Mouse (Mus musculus) liver, adult 2 months (tissue): ENCODE data around the gene Ndufa6.
"Not testable (repeated sequence)": the region's sequence is repeated elsewhere in the genome, so short reads cannot be mapped to it uniquely, and the experiment has no call there.

Experiments used
- CTCF ChIP-seq: fragments of 200-500 bp; IDR thresholded peaks from 2 replicates; pipeline ENCODE4 v1.5.1; 2011; ENCODE audit warnings: low read depth, low read length, control low read depth
- POLR2A ChIP-seq: fragments of 200-500 bp; IDR thresholded peaks from 2 replicates; pipeline ENCODE4 v1.6.1; 2011; ENCODE audit warnings: low read length, control low read depth; ENCODE audit not compliant: insufficient read depth; ENCODE audit errors: extremely low read depth

- TF ChIP-seq CTCF, POLR2A: not testable (repeated sequence)
Observed at GRCm38 (mm10) chr15:82389916-82390315, 35.8 kb upstream of the Ndufa6 start.
